Mouse (Mus musculus) myocyte (in vitro differentiated cells): ENCODE measurements around the gene Rnf34. TPM values are rescaled to one million over a fixed set of nuclear protein-coding genes. Genes with fewer than 3 reads are reported as not detected.

ENCODE experiments used
- H3K27me3 ChIP-seq: one replicate; pipeline ENCODE4 v1.6.1; 2011; ENCODE audit not compliant: control insufficient read depth, insufficient read depth, insufficient read length
- H3K36me3 ChIP-seq: one replicate; pipeline ENCODE4 v1.6.1; 2011; ENCODE audit not compliant: control insufficient read depth, insufficient read depth
- H3K4me2 ChIP-seq: one replicate; pipeline ENCODE4 v1.6.1; 2011; ENCODE audit warnings: low read depth, control low read depth
- H3K4me3 ChIP-seq: one replicate; pipeline ENCODE4 v1.5.1; 2011; ENCODE audit warnings: mild to moderate bottlenecking, control low read depth, moderate library complexity
- H3K79me2 ChIP-seq: one replicate; pipeline ENCODE4 v1.6.1; 2011; ENCODE audit not compliant: control insufficient read depth, insufficient read depth
- H3ac ChIP-seq: one replicate; pipeline ENCODE4 v1.6.1; 2011; ENCODE audit not compliant: control insufficient read depth, insufficient read length
- CEBPB ChIP-seq: IDR thresholded peaks from 2 replicates; pipeline ENCODE4 v1.6.1; 2011; ENCODE audit warnings: mild to moderate bottlenecking, moderate library complexity; ENCODE audit not compliant: poor library complexity, insufficient read depth, severe bottlenecking
- E2F4 ChIP-seq: IDR thresholded peaks from one replicate; pipeline ENCODE4 v1.6.1; 2011; ENCODE audit warnings: mild to moderate bottlenecking, control low read depth, moderate library complexity; ENCODE audit not compliant: insufficient read depth
- MAX ChIP-seq: IDR thresholded peaks from one replicate; pipeline ENCODE4 v1.6.1; 2011; ENCODE audit warnings: low read depth, mild to moderate bottlenecking, control low read depth
- MYOD1 ChIP-seq, 3 experiments: IDR thresholded peaks; one replicate each; pipeline ENCODE4 v1.6.1; 2011; ENCODE audit warnings: control low read depth in 2 of 3, low read depth in 2 of 3, mild to moderate bottlenecking in 2 of 3, moderate library complexity in 1 of 3; ENCODE audit not compliant: insufficient read length in 2 of 3, control insufficient read depth in 1 of 3
- MYOG ChIP-seq, 3 experiments: IDR thresholded peaks; one replicate each; pipeline ENCODE4 v1.6.1; 2011; ENCODE audit warnings: control low read depth in 2 of 3, low read depth in 2 of 3, mild to moderate bottlenecking in 2 of 3; ENCODE audit not compliant: insufficient read length in 2 of 3, control insufficient read depth in 1 of 3, insufficient read depth in 1 of 3
- POLR2A ChIP-seq: IDR thresholded peaks from one replicate; pipeline ENCODE4 v1.6.1; 2011; ENCODE audit warnings: low read depth, mild to moderate bottlenecking, control low read depth, moderate library complexity; ENCODE audit not compliant: insufficient read length
- POLR2AphosphoS2 ChIP-seq: IDR thresholded peaks from one replicate; pipeline ENCODE4 v1.6.1; 2011; ENCODE audit warnings: low read depth, control low read depth; ENCODE audit not compliant: insufficient read length
- REST ChIP-seq: IDR thresholded peaks from one replicate; pipeline ENCODE4 v1.6.1; 2011; ENCODE audit warnings: mild to moderate bottlenecking, control low read depth, moderate library complexity; ENCODE audit not compliant: insufficient read depth, insufficient read length
- SRF ChIP-seq: IDR thresholded peaks from one replicate; pipeline ENCODE4 v1.6.1; 2011; ENCODE audit warnings: low read depth; ENCODE audit not compliant: control insufficient read depth, insufficient read length
- TCF12 ChIP-seq: IDR thresholded peaks from one replicate; pipeline ENCODE4 v1.6.1; 2011; ENCODE audit warnings: mild to moderate bottlenecking, control low read depth; ENCODE audit not compliant: poor library complexity, insufficient read depth, severe bottlenecking
- TCF3 ChIP-seq: IDR thresholded peaks from one replicate; pipeline ENCODE4 v1.6.1; 2011; ENCODE audit warnings: low read depth, control low read depth; ENCODE audit not compliant: insufficient read length
- USF1 ChIP-seq: IDR thresholded peaks from one replicate; pipeline ENCODE4 v1.6.1; 2011; ENCODE audit warnings: low read depth, mild to moderate bottlenecking, control low read depth, moderate library complexity
- polyA plus RNA-seq: library from polyadenylated mRNA; unstranded; fragments of >200 nt; fragmentation: generic; extraction: Trizol; gene quantifications from one replicate; pipeline ENCODE4 v1.2.1, GENCODE M21; 2012; ENCODE audit warnings: missing spikeins

Rnf34 gene
- polyA plus RNA-seq, 1 experiment, result 8.2 TPM

GRCm38 (mm10) chr5:122898153-122898552 is 48.3 kb downstream of the Rnf34 start:
- no peaks in the 10 kb centered on the region for H3K27me3 ChIP-seq
- no peak overlapping the region for H3K4me3 ChIP-seq
- TF ChIP-seq MYOG (IDR thresholded peaks at IDR 0.05; ENCODE audit: control insufficient read depth in 1 of 3, insufficient read depth in 1 of 3, insufficient read length in 2 of 3, low read depth in 2 of 3) (no peak), USF1 (no peak), MYOD1 (IDR thresholded peaks at IDR 0.05; ENCODE audit: control insufficient read depth in 1 of 3, insufficient read length in 2 of 3, low read depth in 2 of 3) (no peak), POLR2A (no peak), E2F4 (no peak), SRF (no peak), REST (no peak), MAX (no peak), POLR2AphosphoS2 (no peak)
- no peak overlapping the region for H3ac ChIP-seq
- H3K79me2 ChIP-seq, result peaks cover 10% of the 10 kb centered on the region
- no peak overlapping the region for H3K4me2 ChIP-seq
- no peaks in the 10 kb centered on the region for H3K36me3 ChIP-seq

- peak overlapping the region; percentile 97 for H3K4me2 ChIP-seq
- no peaks in the 10 kb centered on the region for H3K36me3 ChIP-seq
- TF ChIP-seq CEBPB, result no peak
- no peak for TF ChIP-seq REST
- TF ChIP-seq E2F4, result no peak
- no peak for TF ChIP-seq TCF3
- TF ChIP-seq POLR2AphosphoS2, result no peak
- no peak for TF ChIP-seq MAX
- no peak for TF ChIP-seq MYOG (IDR thresholded peaks at IDR 0.05; ENCODE audit: control insufficient read depth in 1 of 3, insufficient read depth in 1 of 3, insufficient read length in 2 of 3, low read depth in 2 of 3)
- no peak for TF ChIP-seq POLR2A
- no peak for TF ChIP-seq USF1
- TF ChIP-seq SRF, result no peak
- TF ChIP-seq MYOD1 (IDR thresholded peaks at IDR 0.05; ENCODE audit: control insufficient read depth in 1 of 3, insufficient read length in 2 of 3, low read depth in 2 of 3), result no peak
- peaks cover 10% of the 10 kb centered on the region for H3K79me2 ChIP-seq
- H3K27me3 ChIP-seq, result no peaks in the 10 kb centered on the region
- H3ac ChIP-seq, result peak overlapping the region; percentile 81
- peak overlapping the region; percentile 32 for H3K4me3 ChIP-seq
Observed at GRCm38 (mm10) chr5:122898963-122899776, 49.3 kb downstream of the Rnf34 start.

- Histone ChIP-seq H3K4me3 (peak overlapping the region; percentile 32), H3ac (peak overlapping the region; percentile 81), H3K79me2 (peaks cover 10% of the 10 kb centered on the region), H3K4me2 (peak overlapping the region; percentile 97), H3K27me3 (no peaks in the 10 kb centered on the region), H3K36me3 (no peaks in the 10 kb centered on the region)
- no peak for TF ChIP-seq SRF
- TF ChIP-seq POLR2AphosphoS2, result peak; percentile 35
- no peak for TF ChIP-seq MYOG (IDR thresholded peaks at IDR 0.05; ENCODE audit: control insufficient read depth in 1 of 3, insufficient read depth in 1 of 3, insufficient read length in 2 of 3, low read depth in 2 of 3)
- TF ChIP-seq POLR2A, result peak; percentile 74
Observed at GRCm38 (mm10) chr5:122899777-122900557, 50.1 kb downstream of the Rnf34 start.

- H3K36me3 ChIP-seq, result no peaks in the 10 kb centered on the region
- H3K4me2 ChIP-seq, result peak overlapping the region; percentile 86
- peak overlapping the region; percentile 81 for H3ac ChIP-seq
- peak overlapping the region; percentile 32 for H3K4me3 ChIP-seq
- no peaks in the 10 kb centered on the region for H3K27me3 ChIP-seq
- H3K79me2 ChIP-seq, result peaks cover 10% of the 10 kb centered on the region
- no peak for TF ChIP-seq POLR2AphosphoS2
- no peak for TF ChIP-seq TCF12
- no peak for TF ChIP-seq E2F4
- TF ChIP-seq REST, result no peak
- no peak for TF ChIP-seq MYOG (IDR thresholded peaks at IDR 0.05; ENCODE audit: control insufficient read depth in 1 of 3, insufficient read depth in 1 of 3, insufficient read length in 2 of 3, low read depth in 2 of 3)
- no peak for TF ChIP-seq POLR2A
- no peak for TF ChIP-seq CEBPB
- no peak for TF ChIP-seq USF1
- no peak for TF ChIP-seq TCF3
- TF ChIP-seq MAX, result no peak
- TF ChIP-seq SRF, result no peak
- TF ChIP-seq MYOD1 (IDR thresholded peaks at IDR 0.05; ENCODE audit: control insufficient read depth in 1 of 3, insufficient read length in 2 of 3, low read depth in 2 of 3), result no peak
Observed at GRCm38 (mm10) chr5:122900558-122901171, 50.8 kb downstream of the Rnf34 start.
